Comparison of ENCODE assay signal across 8 mouse cellular contexts in genomic region chr17:27480143-27481103, GRCm38 (mm10). TPM values are rescaled to one million over a fixed set of nuclear protein-coding genes. Genes with fewer than 3 reads are reported as not detected.
DNase-seq lines count a peak whose midpoint lies in the region; ATAC-seq lines count a peak whose summit lies in the region.

No protein-coding gene starts in this region.

- H3K36me3 ChIP-seq in forebrain, embryonic 10.5 days (replicated peaks), result no peaks in the 10 kb centered on the region
- H3K36me3 ChIP-seq in hindbrain, embryonic 11.5 days (ENCODE audit: control insufficient read depth, insufficient read depth, low read length), result no peaks in the 10 kb centered on the region

- no peak for ATAC-seq in hindbrain, embryonic 11.5 days (ENCODE audit: low FRiP score)

- no peak overlapping the region for H3K4me2 ChIP-seq in hindbrain, embryonic 11.5 days (replicated peaks; ENCODE audit: low read depth, low read length)

- H3K4me3 ChIP-seq in forebrain, embryonic 10.5 days, result no peak overlapping the region
- no peak overlapping the region for H3K4me3 ChIP-seq in hindbrain, embryonic 11.5 days (ENCODE audit: low read depth, low read length)

- peaks cover 6% of the 10 kb centered on the region; the same call in 1 of the 2 replicates for H3K27me3 ChIP-seq in forebrain, embryonic 10.5 days (ENCODE audit: poor library complexity, severe bottlenecking)
- H3K27me3 ChIP-seq in hindbrain, embryonic 11.5 days (ENCODE audit: control insufficient read depth, insufficient read depth, low read length), result no peaks in the 10 kb centered on the region

- peak overlapping the region; percentile 1; the same call in 1 of the 2 replicates for H3K9ac ChIP-seq in hindbrain, embryonic 11.5 days (ENCODE audit: low read depth, low read length)

- WGBS in forebrain, embryonic 10.5 days, result 62% methylated on average over 29 of the region's 29 CpGs
- 55% methylated on average over 29 of the region's 29 CpGs for WGBS in hindbrain, embryonic 11.5 days

- peak; percentile 26 for DNase-seq in MEL-GATA-1-ER (ENCODE audit: extremely low read depth, low read depth)
- DNase-seq in forebrain, embryonic 10.5 days (ENCODE audit: extremely low spot score, low spot score), result no peak
- DNase-seq in hindbrain, embryonic 11.5 days (ENCODE audit: low spot score), result no peak
- DNase-seq in lung, adult 18-20 months, result peak; percentile 27 to 30
- DNase-seq in ovary, postnatal 10 days (ENCODE audit: low spot score), result peak; percentile 5
- DNase-seq in spleen, postnatal 36 days (ENCODE audit: low spot score in 2 of 2), result no peak
- DNase-seq in thymus, postnatal 25 days, result no peak
- no peak for DNase-seq in layer of hippocampus, adult 9-11 months

- H3K9me3 ChIP-seq in forebrain, embryonic 10.5 days, result 0 out of 2 replicates have a peak, but pooled peaks cover 3% of the 10 kb centered on the region
- no peaks in the 10 kb centered on the region for H3K9me3 ChIP-seq in hindbrain, embryonic 11.5 days (ENCODE audit: control insufficient read depth, low read length)

- peak overlapping the region; percentile 49 for H3K27ac ChIP-seq in forebrain, embryonic 10.5 days
- H3K27ac ChIP-seq in hindbrain, embryonic 11.5 days (ENCODE audit: low read depth, low read length), result peak overlapping the region; percentile 47; the same call in 1 of the 2 replicates

- peaks cover 45% of the 10 kb centered on the region for H3K4me1 ChIP-seq in forebrain, embryonic 10.5 days
- H3K4me1 ChIP-seq in hindbrain, embryonic 11.5 days (replicated peaks; ENCODE audit: control insufficient read depth, insufficient read depth, low read length), result 0 out of 2 replicates have a peak, but pooled peaks cover 3% of the 10 kb centered on the region

RNA-seq across cellular contexts. Expression of gene Grm4, which starts 40.8 kb away (rescaled TPM):
- polyA plus RNA-seq in forebrain, embryonic 10.5 days (2016; fragmentation: Nextera tagmentation; extraction: Ambion mirVana), result 0.61 and 0.73 TPM in 2 replicates
- polyA plus RNA-seq in hindbrain, embryonic 11.5 days (2014; fragmentation: Nextera tagmentation; extraction: Ambion mirVana), result 2.5 and 3.6 TPM in 2 replicates

Comparison
In these comparisons a context has a peak if more than half of its experiments do, and no peak if none do; other contexts are left out.
1. DNase-seq: peak in MEL-GATA-1-ER (single experiment), lung, adult 18-20 months (2 of 2) and ovary, postnatal 10 days (single experiment); none in forebrain, embryonic 10.5 days (single experiment), hindbrain, embryonic 11.5 days (single experiment), spleen, postnatal 36 days (0 of 2), thymus, postnatal 25 days (single experiment) and layer of hippocampus, adult 9-11 months (single experiment).